Mouse (Mus musculus): ENCODE measurements at regions not wholly inside any gene's neighbourhood (a gene's known extent, or its start where the extent isn't known, plus 50 kb on each side); places are given as distances from the start of the nearest gene placed in this dataset.

DNA sequence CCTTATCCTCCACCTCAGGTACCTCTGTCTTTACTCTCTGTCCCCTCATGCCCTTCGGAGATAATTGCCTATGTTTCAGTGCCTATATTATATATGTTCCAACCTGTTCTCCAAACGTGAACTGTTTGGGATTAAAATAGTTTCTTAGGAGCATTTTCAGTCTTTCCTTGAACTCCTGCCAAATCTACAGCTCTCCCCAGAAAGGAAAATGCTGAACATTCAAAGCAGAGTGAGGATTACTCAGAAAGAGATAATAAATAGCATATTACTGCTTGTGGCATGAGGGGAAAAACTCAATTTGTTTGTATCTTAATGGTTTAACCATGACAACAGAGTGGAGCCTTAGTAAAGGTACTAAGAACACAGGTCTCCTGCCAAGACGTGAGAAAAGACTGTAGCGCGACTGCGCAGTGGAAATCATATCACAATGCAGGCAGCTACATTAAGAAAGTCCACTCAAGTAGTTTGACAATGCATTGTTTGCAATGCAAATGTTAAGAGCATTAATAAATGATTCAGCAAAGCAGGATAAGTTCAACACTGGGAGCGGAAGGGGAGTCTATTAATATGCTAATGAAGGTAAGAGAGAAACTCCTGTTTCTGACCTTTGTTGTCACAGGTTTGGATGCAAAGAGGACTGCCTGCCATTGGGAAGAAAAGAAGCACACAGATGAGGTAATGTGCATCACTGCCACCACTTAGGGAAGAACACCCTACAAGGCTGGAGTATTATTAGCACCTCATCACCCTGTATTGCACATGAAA lies 406.8 kb upstream of the Adamts9 start:
- Histone ChIP-seq H3K4me2 (replicated peaks; ENCODE audit: low read depth) (no peak overlapping the region), H3K27ac (ENCODE audit: low read depth, low read length) (no peak overlapping the region), H3K4me1 (replicated peaks; ENCODE audit: control insufficient read depth, insufficient read depth, low read length) (no peaks in the 10 kb centered on the region), H3K27me3 (replicated peaks; ENCODE audit: control insufficient read depth, insufficient read depth, low read length) (no peaks in the 10 kb centered on the region), H3K36me3 (ENCODE audit: control insufficient read depth, insufficient read depth) (no peaks in the 10 kb centered on the region), H3K9me3 (ENCODE audit: control insufficient read depth) (no peaks in the 10 kb centered on the region), H3K4me3 (ENCODE audit: low read depth, low read length) (no peak overlapping the region), H3K9ac (ENCODE audit: low read depth, low read length) (no peak overlapping the region)
- no peak for TF ChIP-seq CTCF (IDR thresholded peaks at IDR 0.05; ENCODE audit: low read depth)
- ATAC-seq: no peak
- WGBS: 74% methylated on average over 7 of the region's 7 CpGs

DNA sequence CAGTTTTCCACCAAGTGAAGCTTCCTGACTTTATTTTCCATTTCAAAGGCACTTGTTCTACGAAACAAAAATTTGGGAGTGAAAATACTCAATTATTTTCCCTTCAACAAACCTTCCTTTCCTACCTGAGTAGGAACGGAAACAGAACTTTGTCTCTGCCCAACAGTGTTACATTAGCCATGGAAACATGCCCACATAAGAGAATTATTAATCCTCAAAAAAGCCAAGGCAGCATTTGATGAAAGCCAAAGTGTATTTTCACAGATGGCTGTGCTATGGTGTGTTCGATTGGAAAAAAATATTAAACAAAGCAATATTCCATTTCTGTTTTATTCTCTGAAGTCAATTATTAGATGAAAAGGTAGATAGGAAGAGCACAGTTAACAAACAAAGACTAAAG lies 404.8 kb upstream of the Adamts9 start:
- H3K9ac ChIP-seq (ENCODE audit: low read depth, low read length): no peak overlapping the region
- H3K27ac ChIP-seq (ENCODE audit: low read depth, low read length): no peak overlapping the region
- WGBS: 80% methylated on average over 3 of the region's 3 CpGs
- no peaks in the 10 kb centered on the region for H3K27me3 ChIP-seq (replicated peaks; ENCODE audit: control insufficient read depth, insufficient read depth, low read length)
- no peaks in the 10 kb centered on the region for H3K9me3 ChIP-seq (ENCODE audit: control insufficient read depth)
- ATAC-seq: no peak
- H3K4me1 ChIP-seq (replicated peaks; ENCODE audit: control insufficient read depth, insufficient read depth, low read length): no peaks in the 10 kb centered on the region
- H3K4me3 ChIP-seq (ENCODE audit: low read depth, low read length): no peak overlapping the region
- no peak overlapping the region for H3K4me2 ChIP-seq (replicated peaks; ENCODE audit: low read depth)
- no peaks in the 10 kb centered on the region for H3K36me3 ChIP-seq (ENCODE audit: control insufficient read depth, insufficient read depth)
- no peak for TF ChIP-seq CTCF (IDR thresholded peaks at IDR 0.05; ENCODE audit: low read depth)

DNA sequence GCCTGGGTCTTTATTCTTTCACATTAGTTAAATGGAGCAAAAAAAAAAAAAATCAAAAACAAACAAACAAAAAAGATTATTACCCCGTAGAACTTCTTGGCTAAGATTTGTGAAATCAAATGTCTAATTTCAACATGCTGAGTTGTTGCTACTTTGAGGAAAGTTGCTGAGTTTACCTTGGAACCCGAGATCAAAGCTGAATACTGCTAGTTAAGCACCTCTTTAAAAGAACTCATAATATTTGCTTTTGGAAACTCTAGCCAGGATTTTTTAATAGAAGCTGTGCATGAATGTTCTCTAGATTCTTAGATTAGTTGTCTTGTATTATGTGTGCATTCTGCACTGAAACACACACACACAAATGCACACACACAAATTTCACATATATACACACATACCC lies 385.4 kb upstream of the Adamts9 start:
- Histone ChIP-seq H3K9me3 (ENCODE audit: control insufficient read depth) (no peaks in the 10 kb centered on the region), H3K27me3 (replicated peaks; ENCODE audit: control insufficient read depth, insufficient read depth, low read length) (no peaks in the 10 kb centered on the region), H3K27ac (ENCODE audit: low read depth, low read length) (no peak overlapping the region), H3K4me1 (replicated peaks; ENCODE audit: control insufficient read depth, insufficient read depth, low read length) (no peaks in the 10 kb centered on the region), H3K36me3 (ENCODE audit: control insufficient read depth, insufficient read depth) (no peaks in the 10 kb centered on the region), H3K4me2 (replicated peaks; ENCODE audit: low read depth) (no peak overlapping the region), H3K4me3 (ENCODE audit: low read depth, low read length) (no peak overlapping the region), H3K9ac (ENCODE audit: low read depth, low read length) (no peak overlapping the region)
- no peak for ATAC-seq
- 60% methylated on average over 2 of the region's 2 CpGs for WGBS
- no peak for TF ChIP-seq CTCF (IDR thresholded peaks at IDR 0.05; ENCODE audit: low read depth)

DNA sequence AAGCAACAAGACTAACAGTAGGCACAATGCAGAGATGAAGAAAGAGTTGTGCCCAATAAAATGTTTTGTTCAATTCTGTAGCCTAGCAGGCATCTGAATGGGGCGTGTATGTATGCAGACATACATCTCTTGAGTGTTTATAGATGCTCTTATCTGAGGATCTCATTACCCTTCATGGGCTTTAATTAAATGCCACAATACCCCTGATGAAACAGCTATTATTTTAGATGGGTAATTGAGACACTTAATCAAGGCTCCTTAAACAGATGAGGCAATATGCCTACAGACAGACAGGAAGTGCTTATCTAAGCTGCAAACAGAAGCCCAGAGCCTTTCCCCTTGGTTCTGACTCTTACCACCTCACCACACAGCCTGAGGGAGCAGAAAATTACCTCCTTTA lies 384.6 kb upstream of the Adamts9 start:
- no peak for ATAC-seq
- no peaks in the 10 kb centered on the region for H3K9me3 ChIP-seq (ENCODE audit: control insufficient read depth)
- no peak for TF ChIP-seq CTCF (IDR thresholded peaks at IDR 0.05; ENCODE audit: low read depth)

DNA sequence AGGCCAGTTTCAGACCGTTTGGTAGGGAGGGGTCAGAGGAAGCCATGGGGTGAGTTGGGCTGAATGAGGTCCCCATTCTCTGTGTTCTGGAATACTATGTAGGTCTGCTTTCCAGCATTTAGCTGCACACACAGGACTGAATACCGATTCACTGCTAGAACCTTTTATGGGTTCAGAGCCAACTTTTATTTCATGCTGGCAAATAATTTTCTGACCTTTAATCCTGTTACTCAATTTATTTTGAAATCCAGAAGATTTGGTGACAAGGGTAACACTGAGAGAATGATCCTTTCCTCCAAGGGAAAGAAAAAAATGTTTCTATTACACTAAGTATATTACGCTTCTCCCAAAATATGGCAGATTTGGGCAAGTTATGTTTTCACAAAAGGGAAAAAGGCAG lies 380.6 kb upstream of the Adamts9 start:
- Histone ChIP-seq H3K36me3 (ENCODE audit: control insufficient read depth, insufficient read depth) (no peaks in the 10 kb centered on the region), H3K4me1 (replicated peaks; ENCODE audit: control insufficient read depth, insufficient read depth, low read length) (no peaks in the 10 kb centered on the region), H3K4me2 (replicated peaks; ENCODE audit: low read depth) (no peak overlapping the region), H3K9me3 (ENCODE audit: control insufficient read depth) (no peaks in the 10 kb centered on the region), H3K9ac (ENCODE audit: low read depth, low read length) (no peak overlapping the region), H3K27me3 (replicated peaks; ENCODE audit: control insufficient read depth, insufficient read depth, low read length) (no peaks in the 10 kb centered on the region), H3K4me3 (ENCODE audit: low read depth, low read length) (no peak overlapping the region), H3K27ac (ENCODE audit: low read depth, low read length) (no peak overlapping the region)
- 69% methylated on average over 3 of the region's 3 CpGs for WGBS
- no peak for ATAC-seq
- no peak for TF ChIP-seq CTCF (IDR thresholded peaks at IDR 0.05; ENCODE audit: low read depth)

More for the DNA sequence above, 384.6 kb upstream of the Adamts9 start:
- no peaks in the 10 kb centered on the region for H3K27me3 ChIP-seq (replicated peaks; ENCODE audit: control insufficient read depth, insufficient read depth, low read length)
- no peaks in the 10 kb centered on the region for H3K4me1 ChIP-seq (replicated peaks; ENCODE audit: control insufficient read depth, insufficient read depth, low read length)
- no peak overlapping the region for H3K27ac ChIP-seq (ENCODE audit: low read depth, low read length)
- 100% methylated on average over 1 of the region's 1 CpGs for WGBS
- H3K4me3 ChIP-seq (ENCODE audit: low read depth, low read length): no peak overlapping the region
- H3K4me2 ChIP-seq (replicated peaks; ENCODE audit: low read depth): no peak overlapping the region
- H3K9ac ChIP-seq (ENCODE audit: low read depth, low read length): no peak overlapping the region
- H3K36me3 ChIP-seq (ENCODE audit: control insufficient read depth, insufficient read depth): no peaks in the 10 kb centered on the region

DNA sequence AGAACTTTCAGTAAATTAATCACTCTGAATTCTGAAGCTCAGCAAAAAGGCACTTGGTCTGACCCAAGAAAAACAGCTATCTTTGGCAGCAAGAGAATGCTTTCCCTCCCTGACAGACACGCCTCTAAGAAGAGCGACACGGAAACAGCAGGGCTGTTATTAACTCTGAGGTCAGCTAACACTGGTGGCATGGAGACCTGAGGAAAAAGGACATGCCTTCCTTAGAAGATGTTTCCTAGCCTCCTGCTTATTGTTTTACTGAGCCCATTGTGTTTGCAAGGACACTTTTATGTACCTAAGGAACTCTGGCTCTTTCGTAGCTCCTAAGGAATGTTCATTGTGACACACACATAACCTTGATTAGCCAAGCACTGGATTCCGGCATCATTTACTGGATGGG lies 371.3 kb upstream of the Adamts9 start:
- H3K9me3 ChIP-seq (ENCODE audit: control insufficient read depth): no peaks in the 10 kb centered on the region
- ATAC-seq: no peak
- no peaks in the 10 kb centered on the region for H3K4me1 ChIP-seq (replicated peaks; ENCODE audit: control insufficient read depth, insufficient read depth, low read length)
- no peak for TF ChIP-seq CTCF (IDR thresholded peaks at IDR 0.05; ENCODE audit: low read depth)
- no peaks in the 10 kb centered on the region for H3K36me3 ChIP-seq (ENCODE audit: control insufficient read depth, insufficient read depth)
- H3K9ac ChIP-seq (ENCODE audit: low read depth, low read length): no peak overlapping the region
- H3K27ac ChIP-seq (ENCODE audit: low read depth, low read length): no peak overlapping the region
- no peak overlapping the region for H3K4me2 ChIP-seq (replicated peaks; ENCODE audit: low read depth)
- H3K27me3 ChIP-seq (replicated peaks; ENCODE audit: control insufficient read depth, insufficient read depth, low read length): no peaks in the 10 kb centered on the region
- no peak overlapping the region for H3K4me3 ChIP-seq (ENCODE audit: low read depth, low read length)
- WGBS: 39% methylated on average over 5 of the region's 5 CpGs

Measured in intestine, postnatal 0 days (tissue).